Mouse (Mus musculus) bone marrow macrophage, adult 2 months (primary cell): Measurements from ENCODE around the gene Znhit2.

Source experiments
- CTCF ChIP-seq: IDR thresholded peaks from 2 replicates; pipeline ENCODE4 v1.5.1; 2012; ENCODE audit warnings: low read depth, mild to moderate bottlenecking, low read length, moderate library complexity
- POLR2A ChIP-seq: IDR thresholded peaks from 2 replicates; pipeline ENCODE4 v1.6.1; 2012; ENCODE audit warnings: mild to moderate bottlenecking, low read depth, low read length, borderline replicate concordance

GRCm38 (mm10) chr19:6047899-6048166 lies 13.2 kb upstream of the Znhit2 start:
- TF ChIP-seq CTCF (no peak), POLR2A (no peak)
